14 mouse cellular contexts compared by ENCODE assay signal in genomic region chr15:28019393-28020070, GRCm38 (mm10). TPM values are rescaled to one million over a fixed set of nuclear protein-coding genes. Genes with fewer than 3 reads are reported as not detected.
A peak's percentile ranks its signal among the peaks of the same experiment; 100 is the strongest.
DNase-seq lines count a peak whose midpoint lies in the region; ATAC-seq and TF ChIP-seq lines count a peak whose summit lies in the region.
"Had no signal": no experiment of that assay in that cellular context is flagged by ENCODE, and none has a peak within 500 bp of the region (broad histone marks: within the 10 kb centered on the region; RNA-seq: fewer than 3 reads in every experiment).

No protein-coding gene starts in this region.

- H3K9ac ChIP-seq in liver, embryonic 12.5 days, result no peak overlapping the region
- no peak overlapping the region for H3K9ac ChIP-seq in stomach, postnatal 0 days (ENCODE audit: low read length)
- H3K9ac ChIP-seq: heart, embryonic 12.5 days had no signal

- no peak for ATAC-seq in liver, embryonic 12.5 days
- no peak for ATAC-seq in stomach, postnatal 0 days (ENCODE audit: low FRiP score, low TSS enrichment)

- peaks cover 6% of the 10 kb centered on the region; the same call in 1 of the 2 replicates for H3K4me1 ChIP-seq in lung, adult 2 months (ENCODE audit: control insufficient read depth, insufficient read depth, low read length)
- H3K4me1 ChIP-seq in liver, embryonic 12.5 days, result peaks cover 41% of the 10 kb centered on the region
- H3K4me1 ChIP-seq in stomach, postnatal 0 days (replicated peaks; ENCODE audit: control insufficient read depth, insufficient read depth), result peaks cover 7% of the 10 kb centered on the region

- no peaks in the 10 kb centered on the region for H3K9me3 ChIP-seq in liver, embryonic 12.5 days (replicated peaks)
- no peaks in the 10 kb centered on the region for H3K9me3 ChIP-seq in stomach, postnatal 0 days (ENCODE audit: control insufficient read depth, low read length)
- H3K9me3 ChIP-seq: heart, embryonic 12.5 days had no signal

- 0 out of 2 replicates have a peak, but pooled peaks have one; percentile 0 for TF ChIP-seq CTCF in lung, adult 2 months (IDR thresholded peaks at IDR 0.05; ENCODE audit: insufficient read depth, low read length)
- no peak for TF ChIP-seq CTCF in stomach, postnatal 0 days (IDR thresholded peaks at IDR 0.05; ENCODE audit: low read depth)

- H3K4me3 ChIP-seq in lung, adult 2 months (replicated peaks; ENCODE audit: extremely low read depth, low read depth, low read length), result no peak overlapping the region
- H3K4me3 ChIP-seq in liver, embryonic 12.5 days, result no peak overlapping the region
- no peak overlapping the region for H3K4me3 ChIP-seq in stomach, postnatal 0 days (ENCODE audit: low read depth, low read length)
- H3K4me3 ChIP-seq: erythroblast, embryonic 14.5 days; heart, embryonic 12.5 days had no signal

- H3K27ac ChIP-seq in liver, embryonic 12.5 days, result peak overlapping the region; percentile 20; the same call in 1 of the 2 replicates
- H3K27ac ChIP-seq in stomach, postnatal 0 days (replicated peaks), result 0 out of 2 replicates have a peak overlapping the region, but pooled peaks have one; percentile 8
- H3K27ac ChIP-seq: kidney, postnatal 0 days had no signal

- H3K36me3 ChIP-seq in liver, embryonic 12.5 days, result no peaks in the 10 kb centered on the region
- no peaks in the 10 kb centered on the region for H3K36me3 ChIP-seq in stomach, postnatal 0 days (ENCODE audit: control insufficient read depth, insufficient read depth, low read length)
- H3K36me3 ChIP-seq: heart, embryonic 12.5 days had no signal

- peak overlapping the region; percentile 17; the same call in 1 of the 2 replicates for H3K4me2 ChIP-seq in liver, embryonic 12.5 days
- H3K4me2 ChIP-seq in stomach, postnatal 0 days (replicated peaks; ENCODE audit: low read depth), result no peak overlapping the region
- H3K4me2 ChIP-seq: heart, embryonic 12.5 days had no signal

- no peak for DNase-seq in lung, adult 2 months
- no peak for DNase-seq in lung, adult 18-20 months
- DNase-seq in fibroblast of lung, adult 2 months (ENCODE audit: low read depth), result peak; percentile 56
- no peak for DNase-seq in stomach, postnatal 0 days (ENCODE audit: low spot score)
- DNase-seq in frontal cortex, adult 2 months (ENCODE audit: extremely low spot score in 1 of 2, low spot score in 1 of 2), result no peak
- no peak for DNase-seq in urinary bladder, postnatal 36 days (ENCODE audit: low spot score in 2 of 2)
- DNase-seq: cerebellum, adult 8-10 months; gastrocnemius, postnatal 25 days; heart, postnatal 4 days; layer of hippocampus, postnatal 36 days had no signal

- TF ChIP-seq EP300 in stomach, postnatal 0 days (optimal IDR thresholded peaks at IDR 0.05), result no peak

- peaks cover 42% of the 10 kb centered on the region for H3K27me3 ChIP-seq in liver, embryonic 12.5 days (replicated peaks)
- H3K27me3 ChIP-seq in stomach, postnatal 0 days (ENCODE audit: control insufficient read depth, insufficient read depth, low read length), result no peaks in the 10 kb centered on the region
- H3K27me3 ChIP-seq: heart, embryonic 12.5 days had no signal

- WGBS in lung, adult 2 months, result 36% methylated on average over 7 of the region's 7 CpGs
- 50% methylated on average over 7 of the region's 7 CpGs for WGBS in liver, embryonic 12.5 days (ENCODE audit: insufficient replicate concordance)
- WGBS in stomach, postnatal 0 days, result 46% methylated on average over 7 of the region's 7 CpGs

- TF ChIP-seq POLR2A in lung, adult 2 months (IDR thresholded peaks at IDR 0.05; ENCODE audit: borderline replicate concordance, extremely low read depth, low read depth, low read length), result no peak

RNA-seq across cellular contexts. Expression of gene Trio, which starts 6.1 kb away (rescaled TPM):
- polyA plus RNA-seq in lung, adult 2 months (2012; rRNA removed), result 39.8 and 47.5 TPM in 2 replicates
- 5.2 and 5.6 TPM in 2 replicates for polyA plus RNA-seq in liver, embryonic 12.5 days (2016; fragmentation: Nextera tagmentation; extraction: Ambion mirVana)
- polyA plus RNA-seq in stomach, postnatal 0 days (2015; fragmentation: Nextera tagmentation; extraction: Ambion mirVana), result 8.7 and 8.8 TPM in 2 replicates
- polyA plus RNA-seq in frontal cortex, adult 2 months (2012; rRNA removed), result 194 and 202 TPM in 2 replicates
